Mouse (Mus musculus): Measurements from ENCODE around the gene Ulk1. TPM values are rescaled to one million over a fixed set of nuclear protein-coding genes. Genes with fewer than 3 reads are reported as not detected.

Gene Ulk1
- polyA plus RNA-seq, 1 experiment from 2014 or later: 6.5 TPM

- no peak for TF ChIP-seq EP300 (optimal IDR thresholded peaks at IDR 0.05)
- TF ChIP-seq CTCF (IDR thresholded peaks at IDR 0.05; ENCODE audit: low read depth): no peak
- H3K27me3 ChIP-seq (ENCODE audit: control insufficient read depth, insufficient read depth, low read length): no peaks in the 10 kb centered on the region
- H3K9ac ChIP-seq (ENCODE audit: low read length): no peak overlapping the region
- ATAC-seq (ENCODE audit: low FRiP score, low TSS enrichment) (no peak), DNase-seq (ENCODE audit: low spot score) (no peak)
- H3K9me3 ChIP-seq (ENCODE audit: control insufficient read depth, low read length): no peaks in the 10 kb centered on the region
- WGBS: 85% methylated on average over 5 of the region's 5 CpGs
- H3K4me3 ChIP-seq (ENCODE audit: low read depth, low read length): no peak overlapping the region
- H3K27ac ChIP-seq (replicated peaks): no peak overlapping the region
- H3K4me2 ChIP-seq (replicated peaks; ENCODE audit: low read depth): no peak overlapping the region
- no peaks in the 10 kb centered on the region for H3K4me1 ChIP-seq (replicated peaks; ENCODE audit: control insufficient read depth, insufficient read depth)
- no peaks in the 10 kb centered on the region; the same call in 1 of the 2 replicates for H3K36me3 ChIP-seq (ENCODE audit: control insufficient read depth, insufficient read depth, low read length)
Measured at GRCm38 (mm10) chr5:110831036-110831720, 21.3 kb upstream of the Ulk1 start.

DNA sequence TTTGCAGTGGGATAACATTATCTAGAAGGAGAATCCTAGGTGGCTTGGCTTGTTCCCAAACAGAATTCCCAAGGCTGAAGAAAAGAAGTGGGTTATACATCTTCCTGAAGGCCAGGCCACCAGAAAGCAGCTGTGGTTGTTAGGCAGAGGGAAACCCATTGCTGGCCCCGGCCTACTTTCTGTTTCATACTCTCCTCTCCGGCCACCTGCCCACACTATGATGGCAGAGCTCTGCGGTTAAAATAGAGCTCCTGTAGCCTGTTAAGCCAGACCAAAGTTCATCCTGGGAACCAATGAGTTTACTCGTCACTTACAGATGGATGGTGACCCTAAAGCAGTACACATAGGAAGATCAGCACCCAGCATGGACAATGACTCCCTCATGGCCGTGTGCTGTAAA, 17.7 kb upstream of the Ulk1 start:
- Histone ChIP-seq H3K27ac (replicated peaks) (no peak overlapping the region), H3K4me1 (replicated peaks; ENCODE audit: control insufficient read depth, insufficient read depth) (no peaks in the 10 kb centered on the region), H3K9ac (ENCODE audit: low read length) (no peak overlapping the region), H3K27me3 (ENCODE audit: control insufficient read depth, insufficient read depth, low read length) (no peaks in the 10 kb centered on the region), H3K9me3 (ENCODE audit: control insufficient read depth, low read length) (no peaks in the 10 kb centered on the region), H3K36me3 (ENCODE audit: control insufficient read depth, insufficient read depth, low read length) (no peaks in the 10 kb centered on the region), H3K4me3 (ENCODE audit: low read depth, low read length) (no peak overlapping the region), H3K4me2 (replicated peaks; ENCODE audit: low read depth) (no peak overlapping the region)
- TF ChIP-seq CTCF (IDR thresholded peaks at IDR 0.05; ENCODE audit: low read depth) (no peak), EP300 (optimal IDR thresholded peaks at IDR 0.05) (no peak)
- no peak for ATAC-seq (ENCODE audit: low FRiP score, low TSS enrichment)
- no peak for DNase-seq (ENCODE audit: low spot score)
- WGBS: 82% methylated on average over 5 of the region's 5 CpGs

DNA sequence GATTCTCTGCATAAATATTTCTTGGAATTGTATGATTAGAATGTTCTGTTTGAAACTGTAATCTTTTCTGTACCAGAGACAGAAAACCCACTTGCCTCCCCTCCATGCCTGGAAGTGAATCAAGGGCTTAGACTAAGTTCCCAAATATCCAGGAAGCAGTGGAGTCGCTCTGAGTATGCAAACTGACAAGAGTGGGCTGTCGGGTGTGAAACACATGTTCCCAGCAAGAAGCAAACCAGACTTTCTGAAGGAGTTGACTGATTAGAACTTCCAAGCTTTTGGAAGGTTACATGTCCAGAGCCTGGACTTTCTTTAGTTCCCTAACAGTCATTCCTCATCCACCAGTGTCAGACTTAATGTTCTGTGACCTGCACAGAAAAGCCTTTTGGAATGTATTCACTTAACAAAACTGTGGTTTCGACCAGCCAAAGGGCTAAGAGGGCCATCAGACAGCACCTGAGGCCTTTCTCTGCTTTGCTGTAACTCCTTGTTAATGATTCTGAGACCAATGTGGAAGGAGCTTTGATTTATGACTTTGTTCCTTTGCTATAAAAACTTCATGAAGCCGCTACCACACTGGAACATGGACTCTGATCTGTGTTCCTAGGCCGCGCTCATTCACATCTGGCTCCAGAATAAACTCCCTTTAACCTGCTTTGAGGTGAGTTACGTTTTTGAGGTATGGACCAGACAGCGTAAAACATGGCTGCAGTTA, 17.0 kb upstream of the Ulk1 start:
- DNase-seq (ENCODE audit: low spot score) (no peak), ATAC-seq (ENCODE audit: low FRiP score, low TSS enrichment) (peak; percentile 26; the same call in 1 of the 2 replicates)
- WGBS: 69% methylated on average over 8 of the region's 8 CpGs
- H3K9ac ChIP-seq (ENCODE audit: low read length): no peak overlapping the region
- no peaks in the 10 kb centered on the region for H3K27me3 ChIP-seq (ENCODE audit: control insufficient read depth, insufficient read depth, low read length)
- no peak overlapping the region for H3K4me3 ChIP-seq (ENCODE audit: low read depth, low read length)
- no peaks in the 10 kb centered on the region for H3K36me3 ChIP-seq (ENCODE audit: control insufficient read depth, insufficient read depth, low read length)
- no peak for TF ChIP-seq EP300 (optimal IDR thresholded peaks at IDR 0.05)
- TF ChIP-seq CTCF (IDR thresholded peaks at IDR 0.05; ENCODE audit: low read depth): no peak
- H3K4me2 ChIP-seq (replicated peaks; ENCODE audit: low read depth): no peak overlapping the region
- H3K4me1 ChIP-seq (replicated peaks; ENCODE audit: control insufficient read depth, insufficient read depth): no peaks in the 10 kb centered on the region
- 0 out of 2 replicates have a peak overlapping the region, but pooled peaks have one; percentile 24 for H3K27ac ChIP-seq (replicated peaks)
- no peaks in the 10 kb centered on the region for H3K9me3 ChIP-seq (ENCODE audit: control insufficient read depth, low read length)

DNA sequence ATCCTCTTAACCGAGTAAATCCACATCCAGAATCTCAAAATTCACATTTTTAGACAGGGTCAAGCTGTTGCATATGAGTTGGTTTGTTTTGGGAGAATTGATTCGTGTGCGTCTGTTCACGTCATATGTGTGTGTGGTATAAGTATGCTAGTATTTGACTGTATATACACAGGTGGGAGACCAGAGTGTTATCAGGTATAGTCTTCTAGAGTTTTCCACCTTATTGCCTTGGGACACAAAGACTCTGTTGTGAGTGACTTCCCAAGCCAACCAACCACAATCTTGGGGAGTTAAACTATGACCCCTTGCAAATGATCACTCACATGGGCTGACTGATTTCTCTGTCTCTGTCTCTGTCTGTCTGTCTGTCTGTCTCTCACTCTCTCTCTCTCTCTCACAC, 14.5 kb upstream of the Ulk1 start:
- Histone ChIP-seq H3K4me1 (replicated peaks; ENCODE audit: control insufficient read depth, insufficient read depth) (no peaks in the 10 kb centered on the region), H3K9me3 (ENCODE audit: control insufficient read depth, low read length) (no peaks in the 10 kb centered on the region), H3K36me3 (ENCODE audit: control insufficient read depth, insufficient read depth, low read length) (no peaks in the 10 kb centered on the region), H3K4me2 (replicated peaks; ENCODE audit: low read depth) (no peak overlapping the region), H3K9ac (ENCODE audit: low read length) (no peak overlapping the region), H3K27ac (replicated peaks) (no peak overlapping the region), H3K4me3 (ENCODE audit: low read depth, low read length) (no peak overlapping the region), H3K27me3 (ENCODE audit: control insufficient read depth, insufficient read depth, low read length) (no peaks in the 10 kb centered on the region)
- no peak for DNase-seq (ENCODE audit: low spot score)
- no peak for ATAC-seq (ENCODE audit: low FRiP score, low TSS enrichment)
- WGBS: 65% methylated on average over 4 of the region's 4 CpGs
- TF ChIP-seq EP300 (optimal IDR thresholded peaks at IDR 0.05) (no peak), CTCF (IDR thresholded peaks at IDR 0.05; ENCODE audit: low read depth) (no peak)

GRCm38 (mm10) chr5:110808821-110809666, 853 bp downstream of the Ulk1 start:
- under 1% methylated on average over 27 of the region's 27 CpGs for WGBS
- Histone ChIP-seq H3K9me3 (ENCODE audit: control insufficient read depth, low read length) (no peaks in the 10 kb centered on the region), H3K9ac (ENCODE audit: low read length) (peak overlapping the region; percentile 99), H3K4me1 (replicated peaks; ENCODE audit: control insufficient read depth, insufficient read depth) (peaks cover 2% of the 10 kb centered on the region; the same call in 1 of the 2 replicates), H3K36me3 (ENCODE audit: control insufficient read depth, insufficient read depth, low read length) (no peaks in the 10 kb centered on the region), H3K27ac (replicated peaks) (peak overlapping the region; percentile 96), H3K27me3 (ENCODE audit: control insufficient read depth, insufficient read depth, low read length) (no peaks in the 10 kb centered on the region), H3K4me2 (replicated peaks; ENCODE audit: low read depth) (peak overlapping the region; percentile 95), H3K4me3 (ENCODE audit: low read depth, low read length) (peak overlapping the region; percentile 93)
- peak; percentile 56 for DNase-seq (ENCODE audit: low spot score)
- no peak for ATAC-seq (ENCODE audit: low FRiP score, low TSS enrichment)
- TF ChIP-seq CTCF (IDR thresholded peaks at IDR 0.05; ENCODE audit: low read depth) (no peak), EP300 (optimal IDR thresholded peaks at IDR 0.05) (no peak)

Data from stomach, postnatal 0 days (tissue).